Mouse (Mus musculus) stomach, embryonic 15.5 days (tissue): ENCODE results near the gene Rrnad1. TPM values are rescaled to one million over a fixed set of nuclear protein-coding genes. Genes with fewer than 3 reads are reported as not detected.
A peak's percentile ranks its signal among the peaks of the same experiment; 100 is the strongest.
"Not testable (repeated sequence)": the region's sequence is repeated elsewhere in the genome, so short reads cannot be mapped to it uniquely, and the experiment has no call there.

Experiments
- ATAC-seq: fragments of 200-750 bp; cut with Nextera tagmentation; 2 replicates; pipeline ENCODE4 v1.8.0; 2017; ENCODE audit warnings: low read depth, moderate number of reproducible peaks, moderate TSS enrichment; ENCODE audit not compliant: insufficient read depth, low FRiP score
- H3K27ac ChIP-seq: fragments of 300-500 bp; sonication (generic); 2 replicates; pipeline ENCODE4 v1.5.1; 2015; ENCODE audit warnings: mild to moderate bottlenecking, inconsistent platforms
- H3K27me3 ChIP-seq: fragments of 300-500 bp; sonication (generic); replicated peaks from 2 replicates; pipeline ENCODE4 v1.6.1; 2015; ENCODE audit warnings: inconsistent platforms
- H3K36me3 ChIP-seq: fragments of 300-500 bp; sonication (generic); 2 replicates; pipeline ENCODE4 v1.6.1; 2015; ENCODE audit warnings: inconsistent platforms
- H3K4me1 ChIP-seq: fragments of 300-500 bp; sonication (generic); 2 replicates; pipeline ENCODE4 v1.6.1; 2015; ENCODE audit warnings: inconsistent platforms
- H3K4me2 ChIP-seq: fragments of 300-500 bp; sonication (generic); 2 replicates; pipeline ENCODE4 v1.6.1; 2015; ENCODE audit warnings: mild to moderate bottlenecking, inconsistent platforms
- H3K4me3 ChIP-seq: fragments of 300-500 bp; sonication (generic); replicated peaks from 2 replicates; pipeline ENCODE4 v1.5.1; 2015; ENCODE audit warnings: inconsistent platforms
- H3K9ac ChIP-seq: fragments of 300-500 bp; sonication (generic); 2 replicates; pipeline ENCODE4 v1.6.1; 2015; ENCODE audit warnings: inconsistent platforms
- H3K9me3 ChIP-seq: fragments of 300-500 bp; sonication (generic); 2 replicates; pipeline ENCODE4 v1.6.1; 2016; ENCODE audit warnings: inconsistent platforms
- WGBS: fragments of 180-500 bp; shearing (Covaris S2); methylation state at CpG from one replicate; pipeline ENCODE4 v1.1.7; 2015; 5-methylcytosine and 5-hydroxymethylcytosine counted together
- polyA plus RNA-seq: library from polyadenylated mRNA; unstranded; fragments of >200 nt; fragmentation: Nextera tagmentation; extraction: Ambion mirVana; gene quantifications from 2 replicates; pipeline ENCODE4 v1.2.1, GENCODE M21; 2015

Rrnad1 gene
- polyA plus RNA-seq, 1 experiment from 2014 or later = 16.2 TPM

GRCm38 (mm10) chr3:87891481-87891880 is 39.0 kb downstream of the Rrnad1 start:
- no peaks in the 10 kb centered on the region for H3K36me3 ChIP-seq
- no peak overlapping the region for H3K4me2 ChIP-seq
- no peak overlapping the region for H3K9ac ChIP-seq
- no peaks in the 10 kb centered on the region for H3K27me3 ChIP-seq
- ATAC-seq = no peak
- H3K4me3 ChIP-seq = no peak overlapping the region
- no peaks in the 10 kb centered on the region for H3K4me1 ChIP-seq
- H3K9me3 ChIP-seq = no peaks in the 10 kb centered on the region
- WGBS = 63% methylated on average over 3 of the region's 3 CpGs
- H3K27ac ChIP-seq = no peak overlapping the region

GRCm38 (mm10) chr3:87887400-87887799 is 43.1 kb downstream of the Rrnad1 start:
- not testable (repeated sequence) for H3K4me2 ChIP-seq, H3K4me3 ChIP-seq, H3K36me3 ChIP-seq, H3K27me3 ChIP-seq, H3K9ac ChIP-seq, H3K9me3 ChIP-seq, H3K27ac ChIP-seq, ATAC-seq
- H3K4me1 ChIP-seq = peaks cover 11% of the 10 kb centered on the region
- 81% methylated on average over 4 of the region's 4 CpGs for WGBS

GRCm38 (mm10) chr3:87886416-87886815 is 44.1 kb downstream of the Rrnad1 start:
- no peaks in the 10 kb centered on the region for H3K27me3 ChIP-seq
- H3K4me2 ChIP-seq = peak overlapping the region; percentile 59
- H3K4me1 ChIP-seq = peaks cover 11% of the 10 kb centered on the region
- no peak overlapping the region for H3K27ac ChIP-seq
- H3K9ac ChIP-seq = no peak overlapping the region
- ATAC-seq = no peak
- H3K36me3 ChIP-seq = no peaks in the 10 kb centered on the region
- peak overlapping the region; percentile 97 for H3K4me3 ChIP-seq
- 84% methylated on average over 6 of the region's 6 CpGs for WGBS
- H3K9me3 ChIP-seq = no peaks in the 10 kb centered on the region

- 8% methylated on average over 10 of the region's 10 CpGs for WGBS
- peak; percentile 2; the same call in 1 of the 2 replicates for ATAC-seq
- H3K9ac ChIP-seq = no peak overlapping the region
- no peaks in the 10 kb centered on the region for H3K36me3 ChIP-seq
- H3K9me3 ChIP-seq = no peaks in the 10 kb centered on the region
- H3K4me2 ChIP-seq = peak overlapping the region; percentile 59
- 0 out of 2 replicates have a peak overlapping the region, but pooled peaks have one; percentile 51 for H3K27ac ChIP-seq
- peaks cover 11% of the 10 kb centered on the region for H3K4me1 ChIP-seq
- no peaks in the 10 kb centered on the region for H3K27me3 ChIP-seq
- H3K4me3 ChIP-seq = peak overlapping the region; percentile 97
Observed at GRCm38 (mm10) chr3:87886004-87886365, 44.5 kb downstream of the Rrnad1 start.

GRCm38 (mm10) chr3:87885281-87886003 is 45.1 kb downstream of the Rrnad1 start, which contains the start of gene Prcc:
Gene Prcc (minus strand): TSS chr3:87885608.
- peak within 1 kb of the TSS; percentile 80 for H3K4me2 ChIP-seq
- H3K4me1 ChIP-seq = peaks cover 11% of the 10 kb centered on the region
- peak within 1 kb of the TSS; percentile 97 for H3K4me3 ChIP-seq
- peak; percentile 99 for ATAC-seq
- H3K27ac ChIP-seq = peak within 1 kb of the TSS; percentile 93
- under 1% methylated on average over 33 of the region's 33 CpGs for WGBS
- H3K36me3 ChIP-seq = peaks cover 2% of the 10 kb centered on the region; the same call in 1 of the 2 replicates
- peak within 1 kb of the TSS; percentile 95 for H3K9ac ChIP-seq
- no peaks in the 10 kb centered on the region for H3K27me3 ChIP-seq
- H3K9me3 ChIP-seq = no peaks in the 10 kb centered on the region

GRCm38 (mm10) chr3:87884708-87885251 is 45.7 kb downstream of the Rrnad1 start:
- no peaks in the 10 kb centered on the region for H3K27me3 ChIP-seq
- H3K4me2 ChIP-seq = peak overlapping the region; percentile 80
- no peak for ATAC-seq
- H3K9me3 ChIP-seq = no peaks in the 10 kb centered on the region
- peaks cover 7% of the 10 kb centered on the region; the same call in 1 of the 2 replicates for H3K36me3 ChIP-seq
- peak overlapping the region; percentile 95 for H3K9ac ChIP-seq
- H3K4me1 ChIP-seq = peaks cover 11% of the 10 kb centered on the region
- H3K27ac ChIP-seq = peak overlapping the region; percentile 93
- H3K4me3 ChIP-seq = peak overlapping the region; percentile 97
- 0% methylated on average over 26 of the region's 28 CpGs for WGBS

- H3K4me3 ChIP-seq = peak overlapping the region; percentile 97
- peak overlapping the region; percentile 93; the same call in 1 of the 2 replicates for H3K27ac ChIP-seq
- 0% methylated on average over 3 of the region's 3 CpGs for WGBS
- no peaks in the 10 kb centered on the region for H3K27me3 ChIP-seq
- peaks cover 11% of the 10 kb centered on the region for H3K4me1 ChIP-seq
- no peaks in the 10 kb centered on the region for H3K9me3 ChIP-seq
- peaks cover 8% of the 10 kb centered on the region; the same call in 1 of the 2 replicates for H3K36me3 ChIP-seq
- peak overlapping the region; percentile 95 for H3K9ac ChIP-seq
- ATAC-seq = no peak
- peak overlapping the region; percentile 80 for H3K4me2 ChIP-seq
Observed at GRCm38 (mm10) chr3:87884291-87884690, 46.2 kb downstream of the Rrnad1 start.

GRCm38 (mm10) chr3:87877730-87878129 is 52.8 kb downstream of the Rrnad1 start:
- H3K36me3 ChIP-seq = peaks cover 8% of the 10 kb centered on the region; the same call in 1 of the 2 replicates
- H3K4me3 ChIP-seq = no peak overlapping the region
- no peaks in the 10 kb centered on the region; the same call in 1 of the 2 replicates for H3K4me1 ChIP-seq
- no peaks in the 10 kb centered on the region for H3K9me3 ChIP-seq
- no peak for ATAC-seq
- H3K9ac ChIP-seq = no peak overlapping the region
- H3K27ac ChIP-seq = no peak overlapping the region
- H3K4me2 ChIP-seq = no peak overlapping the region
- WGBS = 91% methylated on average over 4 of the region's 4 CpGs
- H3K27me3 ChIP-seq = no peaks in the 10 kb centered on the region

Other genes with a start within 250 kb of the Rrnad1 start
- gene Lrrc71, start 182.1 kb downstream of the Rrnad1 start, polyA plus RNA-seq = 0.37 and 0.53 TPM in 2 replicates
- gene Ntrk1, start 135.6 kb downstream of the Rrnad1 start, polyA plus RNA-seq = 1.9 and 2.2 TPM in 2 replicates
- gene Insrr, start 133.8 kb downstream of the Rrnad1 start, polyA plus RNA-seq = 0.59 and 0.89 TPM in 2 replicates
- gene Pear1, start 106.4 kb downstream of the Rrnad1 start, polyA plus RNA-seq = 23.4 and 25.4 TPM in 2 replicates
- 0.21 and 0.30 TPM in 2 replicates for gene Sh2d2a, start 84.0 kb downstream of the Rrnad1 start, polyA plus RNA-seq
- gene Prcc, start 45.1 kb downstream of the Rrnad1 start, polyA plus RNA-seq = 11.3 and 12.7 TPM in 2 replicates
- gene Hdgf, start 24.4 kb downstream of the Rrnad1 start, polyA plus RNA-seq = 238 and 249 TPM in 2 replicates
- 76.4 and 78.2 TPM in 2 replicates for gene Mrpl24, start 11.2 kb downstream of the Rrnad1 start, polyA plus RNA-seq
- 45.8 and 48.1 TPM in 2 replicates for gene Isg20l2, start 403 bp downstream of the Rrnad1 start, polyA plus RNA-seq
- 17.2 and 20.0 TPM in 2 replicates for gene Crabp2, start 17.9 kb upstream of the Rrnad1 start, polyA plus RNA-seq
- 18.6 and 19.1 TPM in 2 replicates for gene Nes, start 40.4 kb upstream of the Rrnad1 start, polyA plus RNA-seq
- 0.17 and 0.23 TPM in 2 replicates for gene Bcan, start 69.5 kb upstream of the Rrnad1 start, polyA plus RNA-seq
- gene Hapln2, start 96.9 kb upstream of the Rrnad1 start, polyA plus RNA-seq = 0.18 TPM in 1 of 2 replicates, not detected in the other
- 33.7 and 35.0 TPM in 2 replicates for gene Gpatch4, start 112.4 kb upstream of the Rrnad1 start, polyA plus RNA-seq
- gene Naxe, start 127.8 kb upstream of the Rrnad1 start, polyA plus RNA-seq = 156 and 163 TPM in 2 replicates
- gene Ttc24, start 147.6 kb upstream of the Rrnad1 start, polyA plus RNA-seq = not detected in 2 replicates
- gene Iqgap3, start 151.3 kb upstream of the Rrnad1 start, polyA plus RNA-seq = 16.0 and 18.7 TPM in 2 replicates
- gene Mef2d, start 211.7 kb upstream of the Rrnad1 start, polyA plus RNA-seq = 17.7 and 19.9 TPM in 2 replicates